Mouse (Mus musculus) CH12.LX (cell line): ENCODE results near the gene Gm9821.

ENCODE experiments used
- CHD2 ChIP-seq: IDR thresholded peaks from 2 replicates; pipeline ENCODE4 v1.6.1; 2011; ENCODE audit warnings: low read length, improper control_type of control experiment
- CTCF ChIP-seq, 2 experiments: IDR thresholded peaks in 1 of 2; conservative IDR thresholded peaks in 1 of 2; 2 replicates each; pipeline ENCODE4 v1.5.1; 2011 to 2012; ENCODE audit warnings: low read depth in 2 of 2, low read length in 2 of 2, improper control_type of control experiment in 1 of 2, inconsistent platforms in 1 of 2, mild to moderate bottlenecking in 1 of 2, moderate library complexity in 1 of 2
- ELF1 ChIP-seq: IDR thresholded peaks from 2 replicates; pipeline ENCODE4 v1.6.1; 2014; ENCODE audit warnings: low read depth, mild to moderate bottlenecking, inconsistent platforms, low read length, improper control_type of control experiment
- EP300 ChIP-seq: IDR thresholded peaks from 2 replicates; pipeline ENCODE4 v1.6.1; 2011; ENCODE audit warnings: low read length, improper control_type of control experiment
- MAFK ChIP-seq: IDR thresholded peaks from 2 replicates; pipeline ENCODE4 v1.6.1; 2011; ENCODE audit warnings: low read length, improper control_type of control experiment; ENCODE audit not compliant: insufficient replicate concordance
- MXI1 ChIP-seq: IDR thresholded peaks from 2 replicates; pipeline ENCODE4 v1.6.1; 2011; ENCODE audit warnings: mild to moderate bottlenecking, low read depth, low read length, improper control_type of control experiment
- UBTF ChIP-seq: IDR thresholded peaks from 2 replicates; pipeline ENCODE4 v1.6.1; 2012; ENCODE audit warnings: low read depth, mild to moderate bottlenecking, inconsistent platforms, low read length, improper control_type of control experiment, moderate library complexity
- USF2 ChIP-seq: conservative IDR thresholded peaks from 2 replicates; pipeline ENCODE4 v1.6.1; 2011; ENCODE audit warnings: low read depth, low read length, improper control_type of control experiment

DNA sequence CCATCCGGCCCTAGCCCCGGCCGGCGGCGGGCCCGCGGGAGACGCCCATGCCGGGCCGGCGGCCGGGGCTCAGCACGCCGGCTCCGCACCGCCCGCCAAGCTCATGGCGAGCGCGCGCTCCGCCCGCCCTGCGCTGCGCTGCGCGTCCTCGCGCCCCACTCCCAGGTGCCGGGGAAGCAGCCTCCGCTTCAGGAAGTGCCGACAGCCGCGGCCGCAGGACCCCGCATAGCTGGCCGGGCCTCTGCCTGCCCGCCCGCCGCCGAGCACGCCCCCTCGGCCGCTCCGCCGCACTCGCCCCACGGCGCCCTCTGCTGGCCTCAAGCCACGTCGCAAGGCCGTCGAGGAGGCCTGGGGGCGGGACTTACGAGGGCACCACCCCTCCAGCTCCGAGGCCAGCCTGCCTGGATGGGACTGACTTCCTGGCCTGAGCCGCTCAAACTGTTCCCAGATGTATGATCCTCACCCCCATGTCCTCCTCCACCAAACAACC lies 18.0 kb downstream of the Gm9821 start:
- TF ChIP-seq CTCF (conservative IDR thresholded peaks at IDR 0.05 in 1 of 2, IDR thresholded peaks at IDR 0.05 in 1 of 2; ENCODE audit: low read depth in 2 of 2, low read length in 2 of 2) (peak in 1 of 2 experiments; percentile 92; a peak in 2 of 4 replicates), ELF1 (peak; percentile 96), UBTF (no peak; the same call in 1 of the 2 replicates), EP300 (no peak), MXI1 (peak; percentile 72; the same call in 1 of the 2 replicates), USF2 (no peak), MAFK (no peak), CHD2 (no peak)
